Mouse (Mus musculus) G1E (cell line): ENCODE results near the gene Sh3glb2.

Experiments used
- CTCF ChIP-seq: IDR thresholded peaks from 2 replicates; pipeline ENCODE4 v1.5.1; 2012; ENCODE audit warnings: low read depth, low read length, inconsistent platforms, mixed read lengths
- GATA1 ChIP-seq: IDR thresholded peaks from 2 replicates; pipeline ENCODE4 v1.6.1; 2012; ENCODE audit warnings: borderline replicate concordance, low read length, inconsistent platforms, mixed read lengths
- GATA2 ChIP-seq: IDR thresholded peaks from 2 replicates; pipeline ENCODE4 v1.6.1; 2012; ENCODE audit warnings: low read depth, low read length, inconsistent platforms, borderline replicate concordance
- TAL1 ChIP-seq: conservative IDR thresholded peaks from 2 replicates; pipeline ENCODE4 v1.6.1; 2012; ENCODE audit warnings: low read depth, low read length, inconsistent platforms, mixed read lengths

- TF ChIP-seq CTCF, result no peak
- no peak for TF ChIP-seq GATA1
- TF ChIP-seq TAL1, result no peak
- no peak for TF ChIP-seq GATA2
Measured at GRCm38 (mm10) chr2:30407778-30408177, 48.6 kb upstream of the Sh3glb2 start.
